Mouse (Mus musculus) limb, embryonic 11.5 days (tissue): Measurements from ENCODE around the gene Olfr68. TPM values are rescaled to one million over a fixed set of nuclear protein-coding genes. Genes with fewer than 3 reads are reported as not detected.
"Not testable (repeated sequence)": the region's sequence is repeated elsewhere in the genome, so short reads cannot be mapped to it uniquely, and the experiment has no call there.

Source experiments
- ATAC-seq: fragments of 200-750 bp; cut with Nextera tagmentation; 2 replicates; pipeline ENCODE4 v1.8.0; 2017; ENCODE audit warnings: low read depth; ENCODE audit not compliant: insufficient number of reproducible peaks, low FRiP score, low TSS enrichment
- DNase-seq: peaks from one replicate; pipeline ENCODE4 v3.0.0-alpha.2; 2015; ENCODE audit warnings: low spot score
- H3K27ac ChIP-seq: fragments of 300-500 bp; sonication (generic); replicated peaks from 2 replicates; pipeline ENCODE4 v1.5.1; 2014; ENCODE audit warnings: low read depth, mild to moderate bottlenecking, low read length
- H3K27me3 ChIP-seq: fragments of 300-500 bp; sonication (generic); 2 replicates; pipeline ENCODE4 v1.6.1; 2014; ENCODE audit warnings: mild to moderate bottlenecking, low read length, mixed read lengths; ENCODE audit not compliant: control insufficient read depth, insufficient read depth
- H3K36me3 ChIP-seq: fragments of 300-500 bp; sonication (generic); 2 replicates; pipeline ENCODE4 v1.6.1; 2014; ENCODE audit warnings: mild to moderate bottlenecking, low read length, moderate library complexity, mixed read lengths; ENCODE audit not compliant: control insufficient read depth, insufficient read depth
- H3K4me1 ChIP-seq: fragments of 300-500 bp; sonication (generic); 2 replicates; pipeline ENCODE4 v1.6.1; 2014; ENCODE audit warnings: low read length, mixed read lengths; ENCODE audit not compliant: control insufficient read depth, insufficient read depth
- H3K4me2 ChIP-seq: fragments of 300-500 bp; sonication (generic); 2 replicates; pipeline ENCODE4 v1.6.1; 2014; ENCODE audit warnings: low read depth, mild to moderate bottlenecking, moderate library complexity; ENCODE audit not compliant: severe bottlenecking
- H3K4me3 ChIP-seq: fragments of 300-500 bp; sonication (generic); 2 replicates; pipeline ENCODE4 v1.5.1; 2014; ENCODE audit warnings: low read depth, low read length
- H3K9ac ChIP-seq: fragments of 300-500 bp; sonication (generic); 2 replicates; pipeline ENCODE4 v1.6.1; 2014; ENCODE audit warnings: mild to moderate bottlenecking, low read length
- H3K9me3 ChIP-seq: fragments of 300-500 bp; sonication (generic); 2 replicates; pipeline ENCODE4 v1.6.1; 2016; ENCODE audit warnings: low read length; ENCODE audit not compliant: control insufficient read depth
- WGBS: fragments of 180-500 bp; shearing (Covaris S2); extraction: QIAGEN DNeasy Blood & Tissue Kit; methylation state at CpG from one replicate; pipeline ENCODE4 v1.1.7; 2014; 5-methylcytosine and 5-hydroxymethylcytosine counted together
- polyA plus RNA-seq: library from polyadenylated mRNA; unstranded; fragments of >200 nt; fragmentation: Nextera tagmentation; extraction: Ambion mirVana; gene quantifications from 2 replicates; pipeline ENCODE4 v1.2.1, GENCODE M21; 2014

Gene Olfr68
- polyA plus RNA-seq, 1 experiment from 2014 or later, result not detected

- peak; percentile 24 for DNase-seq
- no peaks in the 10 kb centered on the region for H3K9me3 ChIP-seq
- no peak overlapping the region for H3K27ac ChIP-seq
- H3K4me1 ChIP-seq, result no peaks in the 10 kb centered on the region
- no peaks in the 10 kb centered on the region for H3K36me3 ChIP-seq
- no peak overlapping the region for H3K4me2 ChIP-seq
- H3K4me3 ChIP-seq, result no peak overlapping the region
- 66% methylated on average over 1 of the region's 1 CpGs for WGBS
- no peak for ATAC-seq
- H3K9ac ChIP-seq, result no peak overlapping the region
- no peaks in the 10 kb centered on the region for H3K27me3 ChIP-seq
These were observed 27.4 kb upstream of the Olfr68 start for GRCm38 (mm10) chr7:103806856-103807255.

GRCm38 (mm10) chr7:103792669-103793388, 13.3 kb upstream of the Olfr68 start:
- Histone ChIP-seq H3K4me2 (no peak overlapping the region), H3K27ac (no peak overlapping the region), H3K9me3 (no peaks in the 10 kb centered on the region), H3K27me3 (no peaks in the 10 kb centered on the region), H3K36me3 (no peaks in the 10 kb centered on the region), H3K9ac (no peak overlapping the region), H3K4me3 (no peak overlapping the region), H3K4me1 (no peaks in the 10 kb centered on the region)
- no peak for DNase-seq
- 32% methylated on average over 4 of the region's 4 CpGs for WGBS
- ATAC-seq, result no peak

- no peak within 1 kb of the TSS for H3K4me2 ChIP-seq
- no peak within 1 kb of the TSS for H3K4me3 ChIP-seq
- no peaks in the 10 kb centered on the region for H3K36me3 ChIP-seq
- no peak for ATAC-seq
- H3K4me1 ChIP-seq, result no peaks in the 10 kb centered on the region
- H3K27ac ChIP-seq, result no peak within 1 kb of the TSS
- H3K27me3 ChIP-seq, result no peaks in the 10 kb centered on the region
- no peaks in the 10 kb centered on the region for H3K9me3 ChIP-seq
- WGBS, result 79% methylated on average over 3 of the region's 3 CpGs
- DNase-seq, result no peak
- H3K9ac ChIP-seq, result no peak within 1 kb of the TSS
These were observed 12.2 kb upstream of the Olfr68 start, which contains the start of gene Olfr67 for GRCm38 (mm10) chr7:103791721-103792120. TSS of gene Olfr67 (minus strand) at chr7:103791821.

- not testable (repeated sequence) for H3K9ac ChIP-seq, H3K4me1 ChIP-seq, H3K9me3 ChIP-seq, H3K27ac ChIP-seq, H3K36me3 ChIP-seq, H3K4me2 ChIP-seq, ATAC-seq, DNase-seq, H3K27me3 ChIP-seq, H3K4me3 ChIP-seq
- 77% methylated on average over 4 of the region's 4 CpGs for WGBS
These were observed 1.8 kb downstream of the Olfr68 start for GRCm38 (mm10) chr7:103777652-103778051.

- DNase-seq, result no peak
These were observed 8.0 kb downstream of the Olfr68 start, which contains the start of gene Olfr69 for GRCm38 (mm10) chr7:103771494-103771893. TSS of gene Olfr69 (minus strand) at chr7:103771594.

GRCm38 (mm10) chr7:103767687-103768086, 11.8 kb downstream of the Olfr68 start:
- not testable (repeated sequence) for H3K36me3 ChIP-seq, H3K27ac ChIP-seq, H3K4me2 ChIP-seq, H3K4me3 ChIP-seq, ATAC-seq, H3K27me3 ChIP-seq, H3K9me3 ChIP-seq, H3K9ac ChIP-seq, H3K4me1 ChIP-seq, DNase-seq
- 89% methylated on average over 5 of the region's 6 CpGs for WGBS

More at GRCm38 (mm10) chr7:103771494-103771893, 8.0 kb downstream of the Olfr68 start, which contains the start of gene Olfr69:
- Histone ChIP-seq H3K9ac (no peak within 1 kb of the TSS), H3K4me3 (no peak within 1 kb of the TSS), H3K36me3 (no peaks in the 10 kb centered on the region), H3K27ac (no peak within 1 kb of the TSS), H3K4me2 (no peak within 1 kb of the TSS), H3K27me3 (no peaks in the 10 kb centered on the region), H3K4me1 (no peaks in the 10 kb centered on the region), H3K9me3 (no peaks in the 10 kb centered on the region)
- no peak for ATAC-seq
- 83% methylated on average over 2 of the region's 2 CpGs for WGBS

- not testable (repeated sequence) for H3K36me3 ChIP-seq, H3K4me1 ChIP-seq, H3K4me2 ChIP-seq, H3K27me3 ChIP-seq, H3K9ac ChIP-seq, ATAC-seq, H3K4me3 ChIP-seq, DNase-seq, H3K27ac ChIP-seq, H3K9me3 ChIP-seq
- 84% methylated on average over 6 of the region's 6 CpGs for WGBS
These were observed 17.3 kb downstream of the Olfr68 start for GRCm38 (mm10) chr7:103762212-103762611.

- no peaks in the 10 kb centered on the region for H3K27me3 ChIP-seq
- no peaks in the 10 kb centered on the region for H3K9me3 ChIP-seq
- H3K27ac ChIP-seq, result no peak within 1 kb of the TSS
- H3K4me1 ChIP-seq, result no peaks in the 10 kb centered on the region
- DNase-seq, result no peak
- no peak for ATAC-seq
- H3K9ac ChIP-seq, result no peak within 1 kb of the TSS
- no peak within 1 kb of the TSS for H3K4me3 ChIP-seq
- no peaks in the 10 kb centered on the region for H3K36me3 ChIP-seq
- no peak within 1 kb of the TSS for H3K4me2 ChIP-seq
- 49% methylated on average over 2 of the region's 2 CpGs for WGBS
These were observed 22.3 kb downstream of the Olfr68 start, which contains the start of gene Olfr630 for GRCm38 (mm10) chr7:103757233-103757632. TSS of gene Olfr630 (minus strand) at chr7:103757333.
